Mouse (Mus musculus) right cerebral cortex, postnatal 25 days (tissue): ENCODE measurements around the gene Phtf1.

Experiments used
- DNase-seq: peaks from one replicate; pipeline ENCODE4 v3.0.0; 2022

Phtf1 gene

GRCm38 (mm10) chr3:104026938-104027337 lies 59.0 kb downstream of the Phtf1 start:
- DNase-seq = no peak

- no peak for DNase-seq
These were observed 64.2 kb downstream of the Phtf1 start for GRCm38 (mm10) chr3:104032086-104032485.

- DNase-seq = no peak
These were observed 64.8 kb downstream of the Phtf1 start for GRCm38 (mm10) chr3:104032747-104033146.

- peak; percentile 20 for DNase-seq
These were observed 91.2 kb downstream of the Phtf1 start for GRCm38 (mm10) chr3:104059001-104059622.

GRCm38 (mm10) chr3:104069395-104069794 lies 101.5 kb downstream of the Phtf1 start:
- DNase-seq = no peak
